Mouse (Mus musculus): Measurements from ENCODE around the gene Nsl1.

DNA sequence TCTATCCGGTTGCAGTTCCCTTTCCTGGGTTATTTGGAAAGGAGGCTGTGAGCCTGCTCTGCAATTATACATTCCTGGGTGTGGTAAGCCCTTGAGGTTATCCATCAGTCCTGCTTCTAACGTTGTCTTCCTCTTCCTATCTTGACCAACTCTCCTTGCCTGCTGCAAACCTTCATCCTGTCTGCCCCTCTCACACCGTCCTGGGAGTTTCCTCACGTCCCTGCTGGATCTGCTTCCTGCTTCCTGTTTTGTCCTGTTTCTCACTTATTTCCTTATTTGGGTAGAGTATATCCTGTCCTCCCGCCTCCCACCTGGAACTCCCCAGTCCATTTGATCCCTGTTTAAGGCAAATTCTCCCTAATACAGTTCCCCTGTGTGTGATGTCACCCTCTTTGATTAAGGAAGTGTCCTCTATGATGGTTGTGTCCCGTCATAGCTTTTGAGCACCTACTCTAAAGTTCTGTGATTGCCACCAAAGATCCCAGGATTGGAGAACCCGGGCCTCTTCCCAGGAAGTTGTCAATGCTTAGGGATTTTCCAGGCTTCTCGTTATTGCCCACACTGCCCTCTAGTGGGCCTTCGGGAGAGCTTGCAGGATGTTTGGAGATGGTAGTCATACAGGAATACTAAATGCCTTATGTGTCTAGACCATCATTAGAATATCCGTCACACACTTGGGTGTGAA is 12.5 kb downstream of the Nsl1 start:
- TF ChIP-seq CTCF (IDR thresholded peaks at IDR 0.05) (peak; percentile 96), POLR2A (IDR thresholded peaks at IDR 0.05; ENCODE audit: insufficient read depth, low read depth, low read length) (peak; percentile 53), EP300 (IDR thresholded peaks at IDR 0.05; ENCODE audit: insufficient read depth, low read depth, low read length) (no peak)

All from heart, adult 2 months (tissue).